Mouse (Mus musculus): ENCODE results near the gene Gprin1.

Gene Gprin1

GRCm38 (mm10) chr13:54760164-54760795 is 10.6 kb upstream of the Gprin1 start:
- no peak for DNase-seq (ENCODE audit: low spot score)

GRCm38 (mm10) chr13:54759496-54759895 is 9.8 kb upstream of the Gprin1 start:
- no peak for DNase-seq (ENCODE audit: low spot score)

- no peak for DNase-seq (ENCODE audit: low spot score)
These were observed 9.2 kb upstream of the Gprin1 start for GRCm38 (mm10) chr13:54758756-54759470.

- DNase-seq (ENCODE audit: low spot score), result peak; percentile 22
These were observed 8.5 kb upstream of the Gprin1 start for GRCm38 (mm10) chr13:54758045-54758755.

GRCm38 (mm10) chr13:54757093-54757830 is 7.6 kb upstream of the Gprin1 start:
- no peak for DNase-seq (ENCODE audit: low spot score)

GRCm38 (mm10) chr13:54756156-54756712 is 6.6 kb upstream of the Gprin1 start:
- no peak for DNase-seq (ENCODE audit: low spot score)

- no peak for DNase-seq (ENCODE audit: low spot score)
These were observed 5.6 kb upstream of the Gprin1 start for GRCm38 (mm10) chr13:54755201-54755830.

GRCm38 (mm10) chr13:54754169-54755080 is 4.8 kb upstream of the Gprin1 start:
- DNase-seq (ENCODE audit: low spot score), result no peak

- no peak for DNase-seq (ENCODE audit: low spot score)
These were observed 4.1 kb upstream of the Gprin1 start for GRCm38 (mm10) chr13:54753733-54754132.

GRCm38 (mm10) chr13:54752656-54753055 is 3.0 kb upstream of the Gprin1 start:
- DNase-seq (ENCODE audit: low spot score), result no peak

GRCm38 (mm10) chr13:54750699-54751098 is 1.0 kb upstream of the Gprin1 start:
- DNase-seq (ENCODE audit: low spot score), result peak; percentile 19

GRCm38 (mm10) chr13:54749061-54749863 is 412 bp downstream of the Gprin1 start:
- DNase-seq (ENCODE audit: low spot score), result no peak

- DNase-seq (ENCODE audit: low spot score), result no peak
These were observed 983 bp downstream of the Gprin1 start for GRCm38 (mm10) chr13:54748721-54749060.

- no peak for DNase-seq (ENCODE audit: low spot score)
These were observed 1.5 kb downstream of the Gprin1 start for GRCm38 (mm10) chr13:54748190-54748589.

- DNase-seq (ENCODE audit: low spot score), result no peak
These were observed 2.8 kb downstream of the Gprin1 start for GRCm38 (mm10) chr13:54746896-54747295.

- no peak for DNase-seq (ENCODE audit: low spot score)
These were observed 3.6 kb downstream of the Gprin1 start for GRCm38 (mm10) chr13:54746110-54746509.

GRCm38 (mm10) chr13:54738213-54738601 is 11.5 kb downstream of the Gprin1 start:
- DNase-seq (ENCODE audit: low spot score), result no peak

- no peak for DNase-seq (ENCODE audit: low spot score)
These were observed 12.0 kb downstream of the Gprin1 start for GRCm38 (mm10) chr13:54737488-54738212.

GRCm38 (mm10) chr13:54736931-54737330 is 12.7 kb downstream of the Gprin1 start:
- DNase-seq (ENCODE audit: low spot score), result no peak
